Mouse (Mus musculus) olfactory bulb, adult 2 months (tissue): Measurements from ENCODE around the gene 4930519P11Rik.

Experiments
- CTCF ChIP-seq: fragments of 200-500 bp; IDR thresholded peaks from 2 replicates; pipeline ENCODE4 v1.5.1; 2012; ENCODE audit warnings: low read depth, mild to moderate bottlenecking, low read length, moderate library complexity; ENCODE audit not compliant: insufficient read depth
- POLR2A ChIP-seq: fragments of 200-500 bp; IDR thresholded peaks from 2 replicates; pipeline ENCODE4 v1.6.1; 2012; ENCODE audit warnings: mild to moderate bottlenecking, low read depth, low read length, moderate library complexity; ENCODE audit not compliant: insufficient read depth

DNA sequence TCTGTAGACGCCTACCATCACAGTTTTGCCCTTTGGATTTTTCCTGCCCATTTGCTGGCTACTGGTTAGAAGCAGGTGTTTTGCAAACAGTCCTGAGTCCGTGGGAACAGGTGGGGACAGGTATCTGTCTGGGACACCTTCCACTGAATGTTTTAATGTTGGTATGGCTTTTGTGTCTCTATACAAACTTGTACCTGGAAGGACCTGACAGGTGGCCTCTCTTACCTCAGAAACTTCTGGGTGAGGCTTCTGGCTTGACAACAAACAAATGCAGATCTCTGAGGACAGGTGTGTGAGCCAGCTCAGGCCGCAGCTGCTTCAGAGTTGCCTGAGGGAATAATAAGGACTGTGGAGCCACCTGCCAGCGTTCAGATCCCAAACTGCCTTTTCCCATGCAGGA lies 25.9 kb upstream of the 4930519P11Rik start:
- TF ChIP-seq POLR2A = no peak
- no peak for TF ChIP-seq CTCF
